Comparison of ENCODE assay signal across 9 mouse cellular contexts in genomic region chr5:29478208-29479197, GRCm38 (mm10). TPM values are rescaled to one million over a fixed set of nuclear protein-coding genes. Genes with fewer than 3 reads are reported as not detected.
DNase-seq lines count a peak whose midpoint lies in the region; ATAC-seq and TF ChIP-seq lines count a peak whose summit lies in the region.
"Had no signal": no experiment of that assay in that cellular context is flagged by ENCODE, and none has a peak within 500 bp of the region (broad histone marks: within the 10 kb centered on the region; RNA-seq: fewer than 3 reads in every experiment).

Gene Mnx1, minus strand, starts transcription at chr5:29478470.

- no peaks in the 10 kb centered on the region for H3K9me3 ChIP-seq in kidney, postnatal 0 days (replicated peaks; ENCODE audit: low read length)
- H3K9me3 ChIP-seq in embryonic facial prominence, embryonic 10.5 days = no peaks in the 10 kb centered on the region
- H3K9me3 ChIP-seq in intestine, embryonic 16.5 days (ENCODE audit: control insufficient read depth, low read length) = no peaks in the 10 kb centered on the region
- H3K9me3 ChIP-seq in neural tube, embryonic 15.5 days (replicated peaks) = no peaks in the 10 kb centered on the region

- WGBS in kidney, postnatal 0 days = under 1% methylated on average over 64 of the region's 65 CpGs
- WGBS in kidney, adult 2 months = 2% methylated on average over 65 of the region's 65 CpGs
- WGBS in embryonic facial prominence, embryonic 10.5 days = under 1% methylated on average over 65 of the region's 65 CpGs
- under 1% methylated on average over 65 of the region's 65 CpGs for WGBS in intestine, embryonic 16.5 days
- under 1% methylated on average over 65 of the region's 65 CpGs for WGBS in neural tube, embryonic 15.5 days

- ATAC-seq in kidney, postnatal 0 days (replicated peaks; ENCODE audit: low FRiP score, low read depth) = peak; percentile 59
- ATAC-seq in intestine, embryonic 16.5 days = peak; percentile 90
- ATAC-seq in neural tube, embryonic 15.5 days (ENCODE audit: low FRiP score) = peak; percentile 42

- H3K4me2 ChIP-seq in kidney, postnatal 0 days (ENCODE audit: low read length) = peak within 1 kb of the TSS; percentile 68
- H3K4me2 ChIP-seq in intestine, embryonic 16.5 days (ENCODE audit: low read depth, low read length) = peak within 1 kb of the TSS; percentile 85
- H3K4me2 ChIP-seq in neural tube, embryonic 15.5 days = peak within 1 kb of the TSS; percentile 57

- H3K4me3 ChIP-seq in kidney, postnatal 0 days (replicated peaks; ENCODE audit: low read depth, low read length) = peak within 1 kb of the TSS; percentile 39
- H3K4me3 ChIP-seq in kidney, adult 2 months (ENCODE audit: insufficient read depth, low read depth, low read length) = no peak within 1 kb of the TSS; the same call in 1 of the 2 replicates
- peak within 1 kb of the TSS; percentile 49 for H3K4me3 ChIP-seq in embryonic facial prominence, embryonic 10.5 days
- peak within 1 kb of the TSS; percentile 62 for H3K4me3 ChIP-seq in intestine, embryonic 16.5 days (ENCODE audit: low read length)
- H3K4me3 ChIP-seq in neural tube, embryonic 15.5 days (replicated peaks) = peak within 1 kb of the TSS; percentile 34

- DNase-seq in kidney, postnatal 0 days (ENCODE audit: low spot score) = no peak
- no peak for DNase-seq in kidney, adult 2 months
- peak; percentile 79 for DNase-seq in embryonic facial prominence, embryonic 10.5 days (ENCODE audit: low spot score)
- DNase-seq in right cerebral cortex, postnatal 4 days = no peak
- DNase-seq in left cerebral cortex, adult 18-20 months (ENCODE audit: low spot score in 2 of 2) = no peak
- DNase-seq in left cerebral cortex, postnatal 36 days (ENCODE audit: low spot score in 2 of 2) = no peak
- DNase-seq: kidney, adult 11 months had no signal

- intact Hi-C loops in left cerebral cortex, postnatal 36 days (cut with DNase I) = no loop called here

- H3K4me1 ChIP-seq in kidney, postnatal 0 days (replicated peaks; ENCODE audit: insufficient read depth, low read length) = peaks cover 16% of the 10 kb centered on the region
- H3K4me1 ChIP-seq in kidney, adult 2 months (ENCODE audit: control insufficient read depth, insufficient read depth, low read length) = no peaks in the 10 kb centered on the region
- peaks cover 19% of the 10 kb centered on the region for H3K4me1 ChIP-seq in embryonic facial prominence, embryonic 10.5 days
- peaks cover 7% of the 10 kb centered on the region; the same call in 1 of the 2 replicates for H3K4me1 ChIP-seq in intestine, embryonic 16.5 days (ENCODE audit: control insufficient read depth, insufficient read depth, low read length)
- peaks cover 17% of the 10 kb centered on the region for H3K4me1 ChIP-seq in neural tube, embryonic 15.5 days

- no peaks in the 10 kb centered on the region for H3K36me3 ChIP-seq in kidney, postnatal 0 days (ENCODE audit: insufficient read depth, low read length)
- H3K36me3 ChIP-seq in kidney, adult 2 months (ENCODE audit: control insufficient read depth, insufficient read depth, low read length) = no peaks in the 10 kb centered on the region
- H3K36me3 ChIP-seq in embryonic facial prominence, embryonic 10.5 days (replicated peaks) = no peaks in the 10 kb centered on the region
- no peaks in the 10 kb centered on the region for H3K36me3 ChIP-seq in intestine, embryonic 16.5 days (ENCODE audit: control insufficient read depth, insufficient read depth, low read length)
- H3K36me3 ChIP-seq in neural tube, embryonic 15.5 days = no peaks in the 10 kb centered on the region

- TF ChIP-seq CTCF in kidney, postnatal 0 days (IDR thresholded peaks at IDR 0.05; ENCODE audit: low read depth) = no peak
- TF ChIP-seq CTCF in kidney, adult 2 months (conservative IDR thresholded peaks at IDR 0.05; ENCODE audit: insufficient read depth, insufficient read length, low read depth, low read length) = no peak

- H3K27me3 ChIP-seq in kidney, postnatal 0 days (ENCODE audit: insufficient read depth, low read length) = peaks cover 94% of the 10 kb centered on the region
- peaks cover 2% of the 10 kb centered on the region; the same call in 1 of the 2 replicates for H3K27me3 ChIP-seq in kidney, adult 2 months (replicated peaks; ENCODE audit: control insufficient read depth, insufficient read depth, low read length)
- H3K27me3 ChIP-seq in embryonic facial prominence, embryonic 10.5 days (replicated peaks; ENCODE audit: low read depth, poor library complexity, severe bottlenecking) = peaks cover 100% of the 10 kb centered on the region
- H3K27me3 ChIP-seq in intestine, embryonic 16.5 days (replicated peaks; ENCODE audit: control insufficient read depth, insufficient read depth, low read length) = peaks cover 64% of the 10 kb centered on the region
- peaks cover 99% of the 10 kb centered on the region for H3K27me3 ChIP-seq in neural tube, embryonic 15.5 days (replicated peaks)

- no peak for TF ChIP-seq POLR2A in kidney, adult 2 months (IDR thresholded peaks at IDR 0.05; ENCODE audit: low read depth, low read length)

- no peak within 1 kb of the TSS for H3K27ac ChIP-seq in kidney, postnatal 0 days
- no peak within 1 kb of the TSS for H3K27ac ChIP-seq in kidney, adult 2 months (ENCODE audit: insufficient read depth, low read depth, low read length)
- no peak within 1 kb of the TSS for H3K27ac ChIP-seq in embryonic facial prominence, embryonic 10.5 days (replicated peaks)
- peak within 1 kb of the TSS; percentile 65; the same call in 1 of the 2 replicates for H3K27ac ChIP-seq in intestine, embryonic 16.5 days (ENCODE audit: low read length)
- H3K27ac ChIP-seq in neural tube, embryonic 15.5 days (replicated peaks) = no peak within 1 kb of the TSS

- H3K9ac ChIP-seq in kidney, postnatal 0 days (ENCODE audit: low read depth, low read length) = 0 out of 2 replicates have a peak within 1 kb of the TSS, but pooled peaks have one; percentile 27
- peak within 1 kb of the TSS; percentile 60 for H3K9ac ChIP-seq in intestine, embryonic 16.5 days (ENCODE audit: low read depth, low read length)
- no peak within 1 kb of the TSS; the same call in 1 of the 2 replicates for H3K9ac ChIP-seq in neural tube, embryonic 15.5 days (replicated peaks)

RNA-seq across cellular contexts. Expression of gene Mnx1, which starts in this region (rescaled TPM):
- not detected in 2 replicates for polyA plus RNA-seq in kidney, postnatal 0 days (2015; fragmentation: Nextera tagmentation; extraction: Ambion mirVana)
- polyA plus RNA-seq in kidney, adult 2 months (2012; rRNA removed) = not detected in 2 replicates
- not detected in 2 replicates for polyA plus RNA-seq in embryonic facial prominence, embryonic 10.5 days (2016; fragmentation: Nextera tagmentation; extraction: Ambion mirVana)
- 0.22 and 0.81 TPM in 2 replicates for polyA plus RNA-seq in intestine, embryonic 16.5 days (2015; fragmentation: Nextera tagmentation; extraction: Ambion mirVana)
- 0.95 and 1.3 TPM in 2 replicates for polyA plus RNA-seq in neural tube, embryonic 15.5 days (2015; fragmentation: Nextera tagmentation; extraction: Ambion mirVana)
- total RNA-seq in left cerebral cortex, adult 18-20 months (2021) = not detected
- total RNA-seq in left cerebral cortex, postnatal 36 days (2021) = not detected

Comparison
In these comparisons a context has a peak if more than half of its experiments do, and no peak if none do; other contexts are left out.
1. Peak in ATAC-seq, H3K4me3 ChIP-seq, H3K9ac ChIP-seq and H3K4me2 ChIP-seq in kidney, postnatal 0 days; RNA of the gene not detected or under 1 TPM.
2. Peak in DNase-seq and H3K4me3 ChIP-seq in embryonic facial prominence, embryonic 10.5 days; RNA of the gene not detected or under 1 TPM.
3. Peak in ATAC-seq, H3K4me3 ChIP-seq, H3K27ac ChIP-seq, H3K9ac ChIP-seq and H3K4me2 ChIP-seq in intestine, embryonic 16.5 days; RNA of the gene not detected or under 1 TPM.